Mouse (Mus musculus) B cell, adult (primary cell): ENCODE measurements around the gene Cyp2j8. TPM values are rescaled to one million over a fixed set of nuclear protein-coding genes. Genes with fewer than 3 reads are reported as not detected.

Experiments used
- total RNA-seq: library from RNA; stranded (reverse); gene quantifications from 4 replicates; pipeline ENCODE4 v1.2.4, GENCODE M21; 2023; ENCODE audit not compliant: inconsistent age

Gene Cyp2j8
- total RNA-seq = not detected in 4 replicates

DNA sequence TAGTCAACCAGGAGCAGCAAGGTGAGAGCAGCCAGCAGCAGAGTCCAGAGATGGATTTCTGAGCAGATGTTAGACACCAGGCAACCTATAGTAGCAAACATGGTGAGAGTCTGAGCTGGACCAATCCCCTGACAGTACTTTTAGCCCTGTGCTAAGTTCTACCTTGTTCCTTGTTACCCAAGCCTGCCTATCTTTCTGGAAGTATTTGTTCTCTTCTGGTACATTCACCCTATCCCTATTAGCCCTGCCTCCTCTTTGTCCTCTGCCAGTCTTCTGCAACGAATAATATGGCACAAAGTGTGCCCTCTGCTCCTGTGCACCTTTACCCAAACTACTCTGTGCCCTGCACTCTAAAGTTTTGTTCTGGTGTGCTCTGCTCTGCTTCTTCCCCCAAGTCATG is at the start of gene Cyp2j8:
Gene Cyp2j8 (minus strand): TSS at position 101 of the 400 bp plus-strand sequence.

DNA sequence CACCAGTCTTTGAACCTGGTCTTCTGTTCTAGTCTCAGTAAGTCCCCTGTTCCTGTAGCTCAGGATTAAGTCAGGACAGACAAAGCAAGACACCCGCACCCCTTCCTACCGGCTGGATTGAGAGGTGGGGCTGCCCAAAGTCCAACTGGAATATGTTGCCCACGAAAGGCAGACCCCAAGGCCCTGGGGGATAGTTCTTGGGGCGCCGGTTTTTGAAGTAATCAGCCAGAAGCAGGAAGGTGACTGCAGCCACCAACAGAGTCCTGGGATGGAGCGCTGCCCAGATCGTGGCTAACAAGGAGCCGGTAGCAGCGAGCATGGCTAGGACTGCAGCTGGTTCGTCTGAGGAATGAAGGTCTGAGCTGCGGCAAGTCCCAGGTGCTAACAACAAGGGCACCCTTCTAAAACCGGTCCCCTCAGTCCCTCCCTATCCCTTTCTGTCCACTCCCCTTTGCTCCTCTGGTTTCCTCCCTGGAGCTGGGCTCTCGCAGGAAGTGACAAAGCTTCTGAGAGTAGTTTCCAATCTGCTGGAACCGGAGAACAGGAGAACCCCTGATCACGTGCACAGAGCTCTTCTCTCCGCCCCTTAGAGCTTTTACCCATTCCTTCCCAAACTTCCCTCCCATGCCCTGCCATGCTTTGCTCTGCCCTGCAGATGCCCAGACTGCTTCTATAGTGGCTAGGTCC is 46.1 kb upstream of the Cyp2j8 start, which contains the start of gene Cyp2j6:
Gene Cyp2j6 (minus strand): TSS at position 529 of the 687 bp plus-strand sequence.

Other genes with a start within 250 kb of the Cyp2j8 start
- gene Cyp2j11, start 158.7 kb downstream of the Cyp2j8 start, total RNA-seq = not detected in 4 replicates
- not detected in 4 replicates for gene Cyp2j6, start 46.3 kb upstream of the Cyp2j8 start, total RNA-seq
- gene Cyp2j9, start 84.2 kb upstream of the Cyp2j8 start, total RNA-seq = not detected in 4 replicates
- not detected in 4 replicates for gene Cyp2j5, start 156.8 kb upstream of the Cyp2j8 start, total RNA-seq